Mouse (Mus musculus) erythroblast, embryonic 14.5 days (primary cell): ENCODE data around the gene Hcfc1r1. TPM values are rescaled to one million over a fixed set of nuclear protein-coding genes. Genes with fewer than 3 reads are reported as not detected.

Experiments used
- H3K27me3 ChIP-seq: 2 replicates; pipeline ENCODE4 v1.6.1; 2012; ENCODE audit warnings: inconsistent platforms; ENCODE audit not compliant: control insufficient read depth
- H3K36me3 ChIP-seq: 2 replicates; pipeline ENCODE4 v1.6.1; 2012; ENCODE audit warnings: mild to moderate bottlenecking, inconsistent platforms; ENCODE audit not compliant: control insufficient read depth
- H3K4me1 ChIP-seq: 2 replicates; pipeline ENCODE4 v1.6.1; 2012; ENCODE audit warnings: inconsistent platforms; ENCODE audit not compliant: control insufficient read depth
- H3K4me3 ChIP-seq: replicated peaks from 2 replicates; pipeline ENCODE3; 2012; ENCODE audit warnings: moderate library complexity, mild to moderate bottlenecking, inconsistent platforms
- H3K9me3 ChIP-seq: 2 replicates; pipeline ENCODE4 v1.6.1; 2012; ENCODE audit warnings: low read length, inconsistent platforms, mixed read lengths; ENCODE audit not compliant: control insufficient read depth
- GATA1 ChIP-seq: IDR thresholded peaks from 2 replicates; pipeline ENCODE4 v1.6.1; 2012; ENCODE audit warnings: low read length, inconsistent platforms, mixed read lengths
- TAL1 ChIP-seq: IDR thresholded peaks from 3 replicates; pipeline ENCODE4 v1.6.1; 2012; ENCODE audit warnings: low read length, inconsistent platforms, mixed read lengths
- polyA plus RNA-seq: library from polyadenylated mRNA; stranded (reverse); fragments of >175 nt; gene quantifications from 2 replicates; pipeline ENCODE4 v1.2.3, GENCODE M21; 2012

Gene Hcfc1r1
- polyA plus RNA-seq, 1 experiment: 35.6 TPM

DNA sequence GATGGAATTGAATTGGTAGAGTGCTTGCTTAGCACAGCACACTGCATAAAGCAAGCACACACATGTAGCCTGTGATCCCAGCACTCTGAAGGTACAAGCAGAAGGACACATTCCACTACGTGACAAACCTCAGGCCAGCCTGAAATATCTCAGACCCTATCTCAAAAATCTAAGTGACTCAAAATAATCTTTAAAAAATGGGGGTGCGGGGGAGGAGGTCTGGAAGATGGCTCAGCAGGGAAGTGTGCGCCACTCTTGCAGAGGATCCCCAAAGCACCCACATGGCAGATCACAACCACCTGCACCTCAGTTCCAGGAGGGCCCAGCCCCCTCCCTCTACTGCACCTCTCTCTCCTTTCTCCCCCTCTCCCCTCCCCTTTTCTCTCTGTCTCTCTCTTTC is 1.9 kb upstream of the Hcfc1r1 start:
- Histone ChIP-seq H3K9me3 (no peaks in the 10 kb centered on the region), H3K27me3 (peaks cover 15% of the 10 kb centered on the region), H3K4me3 (no peak overlapping the region), H3K36me3 (peaks cover 43% of the 10 kb centered on the region), H3K4me1 (peaks cover 42% of the 10 kb centered on the region)
- no peak for TF ChIP-seq GATA1
- TF ChIP-seq TAL1: no peak

DNA sequence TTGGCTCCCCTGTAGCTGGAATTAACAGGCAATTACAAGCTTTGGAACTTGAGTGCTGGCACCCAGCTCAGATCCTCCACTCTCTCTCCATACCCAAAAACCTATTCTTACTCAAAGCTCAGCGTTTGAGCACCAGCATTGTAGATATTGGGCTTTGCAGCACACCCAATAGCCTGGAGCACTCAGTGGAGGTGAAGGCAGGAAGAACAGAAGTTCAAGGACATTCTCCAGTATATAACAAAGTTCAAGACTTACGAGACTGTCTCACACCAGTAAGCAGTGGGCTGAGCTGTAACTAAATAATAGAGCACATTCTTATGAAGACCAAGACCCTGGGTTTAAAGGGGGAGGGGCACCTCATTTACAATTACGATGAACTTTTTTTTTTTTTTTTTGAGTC is 635 bp upstream of the Hcfc1r1 start:
- H3K27me3 ChIP-seq: peaks cover 27% of the 10 kb centered on the region
- no peaks in the 10 kb centered on the region for H3K9me3 ChIP-seq
- no peak for TF ChIP-seq TAL1
- no peak for TF ChIP-seq GATA1
- peaks cover 32% of the 10 kb centered on the region for H3K36me3 ChIP-seq
- H3K4me3 ChIP-seq: peak overlapping the region; percentile 76
- H3K4me1 ChIP-seq: peaks cover 54% of the 10 kb centered on the region

DNA sequence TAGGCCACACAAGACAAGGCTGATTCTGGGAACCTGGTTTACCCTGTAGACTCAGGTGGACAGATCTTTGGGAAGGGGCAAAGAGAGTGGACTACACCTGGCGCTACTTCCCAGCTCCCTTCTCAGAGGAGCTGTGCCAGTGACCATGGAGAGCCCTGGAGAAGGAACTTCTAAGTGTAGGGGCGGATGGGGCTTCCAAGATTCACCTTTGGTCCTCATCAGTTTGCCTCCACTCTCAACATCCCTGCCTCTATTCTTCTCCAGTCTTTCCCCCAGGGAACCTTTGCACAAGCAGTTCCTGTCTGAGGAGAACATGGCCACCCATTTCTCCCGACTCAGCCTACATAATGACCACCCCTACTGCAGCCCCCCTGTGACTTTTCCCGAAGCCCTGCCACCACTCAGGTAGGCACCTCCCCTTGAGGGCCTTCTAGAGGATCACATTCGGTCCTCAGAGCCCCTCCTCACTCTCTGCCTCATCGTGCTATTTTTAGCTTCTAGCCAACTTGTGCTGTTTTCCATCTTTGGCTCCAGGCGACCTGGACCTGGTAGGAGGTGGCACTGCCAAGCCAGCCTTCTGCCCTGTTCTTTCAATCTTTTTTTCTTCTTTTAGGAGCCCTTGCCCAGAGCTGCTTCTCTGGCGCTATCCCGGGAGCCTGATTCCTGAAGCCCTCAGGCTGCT is 1.0 kb downstream of the Hcfc1r1 start:
- peaks cover 54% of the 10 kb centered on the region for H3K4me1 ChIP-seq
- peaks cover 44% of the 10 kb centered on the region for H3K27me3 ChIP-seq

DNA sequence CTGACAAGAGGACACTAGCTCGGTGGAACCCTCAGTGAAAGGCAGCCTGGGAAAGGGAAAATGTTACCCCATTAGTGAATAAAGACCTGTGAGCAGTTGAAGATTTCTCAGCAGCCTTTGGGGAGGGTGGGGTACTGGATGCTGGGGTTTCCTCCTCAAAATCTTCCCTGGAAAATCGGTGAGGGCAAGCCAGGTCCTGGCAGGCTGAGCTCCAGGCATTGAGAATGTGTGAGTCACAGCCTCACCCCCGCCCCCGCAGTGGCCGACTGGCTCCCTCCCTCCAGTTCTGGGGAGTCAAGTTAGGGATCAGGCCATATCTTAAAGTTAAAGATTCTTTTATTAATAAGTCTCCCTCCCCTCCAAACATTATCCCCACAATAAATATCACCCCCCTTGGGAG is 1.7 kb downstream of the Hcfc1r1 start:
- H3K4me1 ChIP-seq: peaks cover 54% of the 10 kb centered on the region
- TF ChIP-seq GATA1 (no peak), TAL1 (no peak)
- H3K9me3 ChIP-seq: no peaks in the 10 kb centered on the region
- H3K4me3 ChIP-seq: no peak overlapping the region
- peaks cover 10% of the 10 kb centered on the region for H3K36me3 ChIP-seq
- peaks cover 51% of the 10 kb centered on the region for H3K27me3 ChIP-seq

More for the DNA sequence above, 1.0 kb downstream of the Hcfc1r1 start:
- Histone ChIP-seq H3K4me3 (peak overlapping the region; percentile 76), H3K9me3 (no peaks in the 10 kb centered on the region), H3K36me3 (peaks cover 17% of the 10 kb centered on the region)
- TF ChIP-seq TAL1 (no peak), GATA1 (no peak)

DNA sequence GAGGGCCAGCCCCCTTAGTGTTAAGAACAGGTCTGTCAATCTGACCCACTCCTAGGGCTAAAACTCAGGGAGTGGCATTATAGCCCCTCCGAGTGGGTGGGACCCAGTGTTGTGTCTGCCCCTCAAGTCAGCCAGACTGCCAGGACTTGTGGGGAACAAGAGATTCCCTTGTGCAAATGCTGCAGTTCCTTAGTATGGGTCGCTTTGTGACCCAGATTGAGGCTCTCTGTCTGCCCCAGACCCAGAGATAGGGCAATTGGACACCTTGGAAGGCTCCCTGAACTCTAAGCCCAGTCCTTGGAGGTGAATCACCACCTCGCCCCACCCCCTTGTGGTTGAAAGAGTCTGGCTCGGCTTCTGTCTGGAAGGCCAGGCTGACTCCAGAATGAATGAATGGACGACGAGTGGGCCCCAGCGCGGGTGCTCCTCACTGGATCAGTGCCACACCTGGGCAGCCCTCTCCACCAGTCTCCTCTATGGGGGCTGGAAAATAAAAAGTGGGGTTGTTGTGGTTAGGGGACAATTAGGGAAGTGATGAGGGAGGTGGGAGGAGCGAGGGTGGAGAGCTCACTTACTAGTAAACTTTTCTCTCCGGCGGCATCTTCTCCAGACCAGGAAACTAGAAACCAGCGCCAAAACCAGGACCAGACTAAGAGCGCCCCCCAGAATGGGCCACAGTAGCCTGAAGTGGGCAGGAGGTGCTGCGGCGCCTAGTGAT is 2.3 kb downstream of the Hcfc1r1 start:
- Histone ChIP-seq H3K9me3 (no peaks in the 10 kb centered on the region), H3K4me3 (no peak overlapping the region), H3K4me1 (peaks cover 54% of the 10 kb centered on the region), H3K36me3 (peaks cover 4% of the 10 kb centered on the region), H3K27me3 (peaks cover 57% of the 10 kb centered on the region)
- TF ChIP-seq TAL1: no peak
- TF ChIP-seq GATA1: no peak

DNA sequence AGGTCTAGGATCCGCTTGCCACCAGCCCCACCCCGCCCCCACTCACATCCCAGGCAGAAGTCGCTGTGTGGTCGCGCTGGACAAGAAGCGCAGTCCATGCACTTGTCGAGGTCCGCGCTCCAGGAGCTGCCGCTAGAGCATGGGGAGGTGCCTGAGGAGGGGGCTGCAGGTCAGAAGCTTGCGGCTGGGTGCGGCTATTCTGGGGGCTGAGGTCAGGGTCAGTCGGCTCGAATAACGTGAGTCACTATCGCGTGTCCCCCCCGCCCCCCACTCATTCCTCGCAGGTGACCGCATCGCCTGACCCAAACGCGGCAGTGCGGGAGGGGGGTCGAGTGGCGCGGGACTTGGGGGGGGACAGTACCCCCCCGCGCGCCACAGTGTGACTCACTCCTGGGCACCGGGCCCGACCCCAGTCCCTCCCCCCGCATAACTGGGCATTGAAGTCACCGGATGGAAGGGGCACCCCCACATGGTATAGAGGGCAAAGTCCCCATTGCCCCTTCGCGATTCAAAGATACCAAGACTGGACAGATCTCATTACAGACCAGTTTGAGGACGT is 3.2 kb downstream of the Hcfc1r1 start:
- TF ChIP-seq GATA1 (no peak), TAL1 (no peak)
- H3K27me3 ChIP-seq: peaks cover 65% of the 10 kb centered on the region
- H3K4me1 ChIP-seq: peaks cover 54% of the 10 kb centered on the region
- no peaks in the 10 kb centered on the region for H3K9me3 ChIP-seq
- peak overlapping the region; percentile 66 for H3K4me3 ChIP-seq
- H3K36me3 ChIP-seq: peaks cover 4% of the 10 kb centered on the region

GRCm38 (mm10) chr17:23677236-23677679 is 3.9 kb downstream of the Hcfc1r1 start, which contains the start of gene Tnfrsf12a:
Gene Tnfrsf12a (minus strand): TSS chr17:23677468.
- Histone ChIP-seq H3K9me3 (no peaks in the 10 kb centered on the region), H3K27me3 (peaks cover 72% of the 10 kb centered on the region), H3K36me3 (no peaks in the 10 kb centered on the region), H3K4me3 (peak within 1 kb of the TSS; percentile 66), H3K4me1 (peaks cover 49% of the 10 kb centered on the region)
- TF ChIP-seq GATA1 (no peak), TAL1 (no peak)

DNA sequence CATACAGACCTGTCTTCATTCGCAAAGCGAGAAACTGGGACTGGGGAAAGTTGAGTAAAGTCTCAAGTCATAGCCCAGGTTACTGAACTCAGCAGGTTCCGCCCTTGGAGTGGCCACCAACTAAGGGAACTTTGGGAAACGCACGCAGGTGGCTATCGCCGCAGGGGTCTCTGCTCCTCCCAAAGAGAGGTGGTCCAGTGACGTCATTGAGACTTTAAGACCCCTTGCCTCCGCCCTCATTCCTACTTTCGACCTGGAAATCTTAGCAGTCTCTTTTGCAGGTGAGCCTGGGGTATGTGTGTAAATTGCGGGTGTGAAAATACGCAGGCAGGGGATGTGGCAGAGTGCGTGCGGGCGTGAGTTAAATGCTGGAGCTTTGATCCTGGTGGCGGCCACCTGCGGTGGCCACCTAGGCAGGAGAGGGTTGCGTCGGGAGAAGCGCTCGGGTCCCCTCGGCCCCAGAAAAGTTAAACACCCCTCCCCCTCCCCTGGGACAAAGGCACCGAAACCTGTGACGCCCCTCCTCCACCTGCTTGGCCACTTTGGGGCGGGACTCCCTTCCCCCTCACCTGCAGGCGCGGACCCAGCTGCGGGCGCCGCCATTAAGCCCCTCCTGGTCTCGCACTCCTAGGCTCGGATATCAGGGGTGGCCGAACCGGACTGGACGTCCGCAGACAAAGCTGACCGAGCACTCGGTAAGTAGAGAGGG is 5.9 kb downstream of the Hcfc1r1 start, which contains the start of gene Cldn6:
Gene Cldn6 (plus strand): TSS at position 123 of the 709 bp plus-strand sequence.
- no peaks in the 10 kb centered on the region for H3K9me3 ChIP-seq
- H3K36me3 ChIP-seq: no peaks in the 10 kb centered on the region
- peaks cover 92% of the 10 kb centered on the region for H3K27me3 ChIP-seq
- peaks cover 32% of the 10 kb centered on the region for H3K4me1 ChIP-seq
- no peak for TF ChIP-seq TAL1
- TF ChIP-seq GATA1: no peak
- H3K4me3 ChIP-seq: no peak within 1 kb of the TSS

DNA sequence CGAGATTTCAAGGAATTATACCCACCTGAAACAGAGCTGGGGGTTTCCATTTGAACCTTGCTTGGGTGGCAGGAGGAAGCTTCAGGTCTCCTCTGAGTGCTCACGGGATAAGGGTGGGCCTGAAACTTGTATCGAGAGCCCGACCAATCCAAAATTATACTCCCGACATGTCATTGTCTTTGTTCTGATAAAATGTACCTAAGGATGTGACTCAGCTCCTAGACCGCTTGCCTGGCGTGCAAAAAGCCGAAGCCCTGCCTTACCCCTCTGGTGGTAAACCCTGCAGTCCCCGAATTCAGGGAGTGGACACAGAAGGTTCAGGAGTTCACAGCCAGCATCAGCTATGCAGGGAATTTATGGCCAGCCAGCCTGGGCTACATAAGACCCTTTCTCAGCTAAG is 6.9 kb downstream of the Hcfc1r1 start:
- H3K4me3 ChIP-seq: no peak overlapping the region
- no peak for TF ChIP-seq GATA1
- TF ChIP-seq TAL1: no peak
- no peaks in the 10 kb centered on the region for H3K9me3 ChIP-seq
- no peaks in the 10 kb centered on the region for H3K36me3 ChIP-seq
- H3K4me1 ChIP-seq: peaks cover 23% of the 10 kb centered on the region
- H3K27me3 ChIP-seq: peaks cover 97% of the 10 kb centered on the region
